Mouse (Mus musculus) gastrocnemius, postnatal 14 days (tissue): ENCODE data around the gene Camk2g. TPM values are rescaled to one million over a fixed set of nuclear protein-coding genes. Genes with fewer than 3 reads are reported as not detected.
A peak's percentile ranks its signal among the peaks of the same experiment; 100 is the strongest.

Source experiments
- DNase-seq: peaks from one replicate; pipeline ENCODE4 v3.0.0; 2021; ENCODE audit warnings: mixed read lengths
- intact Hi-C: fragments of 180-260 bp; cut with DNase I; formaldehyde crosslinking; loops from one replicate; pipeline ENCODE4 v1.15.1; 2025; ENCODE audit warnings: low total_unique reads
- total RNA-seq, 2 experiments: library from RNA; stranded (reverse); gene quantifications; 2 replicates each; pipeline ENCODE4 v1.2.3; 2021

The Camk2g gene
- total RNA-seq, 2 experiments from 2014 or later, result 114 to 117 TPM

DNA sequence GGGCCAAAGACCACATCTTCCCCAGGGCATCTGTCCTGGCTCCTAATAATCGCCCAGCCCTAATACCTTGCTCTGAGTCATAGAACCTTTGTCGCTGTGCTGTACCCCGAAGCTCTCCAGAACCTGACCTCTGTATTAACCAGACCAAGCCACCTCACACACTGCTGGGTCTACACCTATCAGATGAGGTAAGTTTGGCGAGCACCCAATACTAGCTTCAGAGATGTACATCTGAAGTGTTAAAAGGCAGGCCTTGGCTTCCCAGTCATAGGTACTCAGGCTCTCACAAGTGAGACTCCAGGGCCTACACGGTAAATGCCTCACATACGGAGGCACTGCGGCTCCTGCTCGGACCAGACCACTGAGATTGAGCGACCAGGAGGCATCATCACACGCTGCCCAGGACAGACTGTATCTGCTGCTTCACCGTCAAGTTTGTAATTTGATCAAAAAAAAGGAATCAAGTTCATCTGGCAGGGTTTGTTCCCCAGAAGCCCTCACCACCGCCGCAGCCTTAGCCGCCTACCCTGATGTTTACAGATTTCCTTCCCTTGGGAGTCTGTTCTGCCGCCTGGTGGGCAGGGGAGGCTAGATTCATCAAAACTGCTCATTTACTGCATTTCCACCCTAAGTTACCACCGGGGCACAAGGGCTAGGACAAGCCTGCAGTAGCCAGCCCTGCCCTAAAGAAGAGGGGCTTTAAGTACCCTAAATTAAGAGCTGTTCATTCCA is 2.2 kb downstream of the Camk2g start:
- no peak for DNase-seq
- intact Hi-C loops, result loop anchor here (10.0 kb wide), 1 partner anchor 57 kb away; the partner anchor contains the start of gene Ndst2

DNA sequence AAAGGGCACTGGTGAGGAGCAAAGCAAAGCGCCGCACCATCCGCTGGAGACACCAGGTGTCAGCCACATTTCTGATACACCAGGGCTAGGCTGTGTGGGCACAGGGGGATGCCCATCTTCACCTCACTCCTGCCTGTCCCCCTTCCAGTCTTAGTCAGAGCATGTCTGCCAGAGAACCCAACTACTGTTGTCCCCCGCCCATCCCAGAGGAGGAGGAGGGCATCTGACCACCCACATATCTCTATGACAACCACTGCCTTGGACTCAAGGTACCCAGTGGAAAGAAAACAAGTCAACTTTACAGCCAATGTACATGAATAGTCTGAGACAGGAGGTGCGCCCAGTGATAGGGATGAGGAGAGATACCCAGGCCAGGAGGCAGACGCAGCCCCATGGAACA is 2.9 kb downstream of the Camk2g start:
- no peak for DNase-seq
- intact Hi-C loops, result loop anchor here (10.0 kb wide), 1 partner anchor 56 kb away; the partner anchor contains the start of gene Ndst2

GRCm38 (mm10) chr14:20790445-20790844 is 3.4 kb downstream of the Camk2g start:
- DNase-seq, result no peak
- intact Hi-C loops, result loop anchor here (10.0 kb wide), 1 partner anchor 56 kb away; the partner anchor contains the start of gene Ndst2

- DNase-seq, result no peak
- intact Hi-C loops, result no loop called here
Observed at GRCm38 (mm10) chr14:20789593-20789992, 4.3 kb downstream of the Camk2g start.

- peak; percentile 53 for DNase-seq
- intact Hi-C loops, result no loop called here
Observed at GRCm38 (mm10) chr14:20788151-20788550, 5.7 kb downstream of the Camk2g start.

DNA sequence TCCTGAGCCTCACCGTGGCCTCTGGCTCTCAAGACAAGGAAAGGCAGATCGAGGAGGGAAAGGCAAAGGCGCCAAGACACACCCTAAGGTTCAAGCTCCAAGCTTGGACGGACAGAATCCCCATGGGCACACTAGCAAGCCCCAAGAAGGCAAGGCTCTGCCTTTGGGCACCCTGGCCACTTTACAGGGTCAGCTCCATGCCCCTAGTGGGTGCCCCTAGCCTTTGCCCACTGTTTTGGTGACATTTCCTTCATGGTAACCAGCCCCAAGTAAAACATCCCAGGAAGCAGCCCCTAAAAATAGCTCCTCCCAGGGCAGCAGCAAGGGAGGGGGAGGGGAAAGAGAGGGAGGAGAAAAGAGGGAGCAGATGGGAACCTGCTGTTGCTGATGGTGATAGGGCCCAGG is 7.3 kb downstream of the Camk2g start:
- peak; percentile 30 for DNase-seq
- intact Hi-C loops, result no loop called here

DNA sequence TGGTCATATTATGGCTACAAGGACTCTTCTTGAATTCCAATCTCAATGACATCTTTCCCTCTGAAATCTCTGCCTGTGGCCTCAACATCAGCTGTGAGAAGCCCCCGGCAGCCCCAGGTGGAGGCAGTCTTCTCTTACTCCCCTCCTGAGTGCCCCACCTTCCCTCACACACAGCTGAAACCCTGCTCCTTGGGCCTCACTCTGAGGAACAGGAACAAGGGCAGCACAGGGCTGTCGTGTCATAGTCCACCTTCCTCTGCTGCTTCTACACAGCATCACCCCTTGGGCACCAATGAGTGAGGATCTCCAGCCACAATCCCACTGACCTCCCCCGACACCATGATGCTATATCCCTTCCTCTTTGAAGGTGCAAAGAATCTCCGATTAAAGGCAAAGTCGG is 7.9 kb downstream of the Camk2g start:
- intact Hi-C loops, result no loop called here
- DNase-seq, result no peak

GRCm38 (mm10) chr14:20785231-20785630 is 8.7 kb downstream of the Camk2g start:
- DNase-seq, result no peak
- intact Hi-C loops, result no loop called here

- intact Hi-C loops, result no loop called here
- DNase-seq, result no peak
Observed at GRCm38 (mm10) chr14:20784708-20785107, 9.2 kb downstream of the Camk2g start.

DNA sequence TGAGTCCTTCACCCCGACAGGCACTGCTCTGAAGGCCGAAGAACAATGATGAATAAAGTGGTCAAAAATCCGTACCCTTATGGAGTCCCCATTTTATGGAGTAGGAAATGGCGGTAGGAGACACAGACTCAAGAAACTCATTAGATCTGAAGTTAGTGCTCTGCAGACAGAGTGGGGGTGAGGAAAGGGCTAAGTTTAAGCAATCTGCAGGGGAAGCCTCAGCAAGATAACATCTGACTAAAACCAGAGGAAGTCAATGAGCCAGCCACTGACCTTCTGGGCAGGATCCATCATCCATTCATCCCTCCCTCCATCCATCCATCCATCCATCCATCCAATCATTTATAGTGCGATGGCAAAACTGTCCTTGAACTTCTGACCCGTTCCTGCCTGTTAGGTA is 10.4 kb downstream of the Camk2g start:
- intact Hi-C loops, result no loop called here
- no peak for DNase-seq

DNA sequence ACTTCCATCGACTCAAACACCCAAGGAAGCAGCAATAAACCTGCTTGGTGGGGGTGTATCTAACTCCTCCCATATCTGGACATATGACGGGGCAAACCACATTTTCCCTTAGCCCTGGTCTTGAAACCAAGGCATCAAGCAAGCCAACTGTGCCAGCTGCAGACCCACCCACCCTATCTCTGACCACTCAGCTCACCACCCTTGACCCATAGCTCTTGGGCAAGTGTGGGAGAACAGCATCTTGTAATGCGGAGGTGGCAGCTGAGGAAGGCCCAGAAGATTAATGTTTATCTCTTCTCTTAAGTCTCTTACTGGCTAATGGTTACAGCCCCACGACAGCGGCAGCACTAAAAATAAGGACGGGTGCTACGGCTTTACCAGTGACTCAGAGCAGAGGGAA is 11.0 kb downstream of the Camk2g start:
- intact Hi-C loops, result no loop called here
- DNase-seq, result no peak

DNA sequence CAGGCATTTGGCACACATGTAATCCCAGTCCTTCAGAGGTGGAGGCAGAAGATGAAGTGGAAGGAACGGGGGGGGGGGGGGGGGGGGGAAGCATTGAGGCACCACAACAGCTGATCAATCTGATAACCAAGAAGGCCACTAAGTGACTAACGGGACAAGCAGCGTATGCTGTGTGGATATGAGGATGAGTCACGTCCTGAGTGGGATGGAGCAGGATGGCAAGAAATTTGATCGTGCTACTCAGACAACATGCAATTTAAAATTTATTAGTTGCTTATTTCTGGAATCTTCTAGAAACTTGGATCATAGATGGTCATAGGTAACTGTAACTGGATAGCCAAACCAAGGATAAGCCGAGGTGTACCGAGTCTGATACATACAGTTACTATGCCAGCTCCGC is 13.7 kb downstream of the Camk2g start:
- DNase-seq, result no peak
- intact Hi-C loops, result no loop called here

DNA sequence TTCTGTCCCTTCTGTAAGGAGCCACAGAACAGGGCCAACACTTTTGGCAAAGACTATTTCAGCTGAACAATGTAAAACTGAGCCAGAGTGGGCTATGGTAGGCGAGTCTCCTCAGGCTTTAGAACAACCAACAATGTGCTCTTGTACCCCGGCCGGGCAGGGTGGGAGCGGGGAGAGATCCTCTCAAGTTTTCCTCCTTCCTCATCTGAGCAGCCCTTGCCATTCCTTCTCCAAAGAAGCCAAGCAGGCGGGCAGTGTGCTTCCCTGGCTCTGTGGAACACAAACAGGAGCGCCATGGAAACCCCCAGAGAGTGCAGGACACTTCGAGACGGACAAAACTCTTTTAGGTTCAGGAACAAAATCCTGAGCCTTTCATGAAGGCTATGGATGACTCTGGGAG is 15.4 kb downstream of the Camk2g start:
- intact Hi-C loops, result no loop called here
- no peak for DNase-seq

DNA sequence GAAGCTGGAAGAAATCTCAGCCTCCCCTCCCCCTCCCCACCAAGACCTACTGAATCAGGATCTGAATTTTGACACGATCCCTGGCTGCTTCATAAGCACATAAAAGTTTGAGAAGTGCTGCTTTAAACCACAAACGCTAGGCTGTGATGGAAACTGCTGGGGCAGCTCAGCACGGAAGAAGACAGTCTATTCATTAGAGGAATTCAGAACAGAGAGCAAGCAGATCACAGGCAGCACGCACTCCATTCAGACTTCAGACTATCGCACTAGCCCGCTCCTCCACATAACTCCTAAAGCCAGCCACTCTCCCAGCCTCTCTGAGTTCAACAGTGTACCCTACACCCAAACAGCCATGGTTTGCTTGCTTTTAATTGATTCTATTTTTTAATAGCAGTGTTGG is 18.2 kb downstream of the Camk2g start:
- intact Hi-C loops, result no loop called here
- DNase-seq, result no peak

GRCm38 (mm10) chr14:20773410-20773809 is 20.5 kb downstream of the Camk2g start:
- intact Hi-C loops, result no loop called here
- no peak for DNase-seq

DNA sequence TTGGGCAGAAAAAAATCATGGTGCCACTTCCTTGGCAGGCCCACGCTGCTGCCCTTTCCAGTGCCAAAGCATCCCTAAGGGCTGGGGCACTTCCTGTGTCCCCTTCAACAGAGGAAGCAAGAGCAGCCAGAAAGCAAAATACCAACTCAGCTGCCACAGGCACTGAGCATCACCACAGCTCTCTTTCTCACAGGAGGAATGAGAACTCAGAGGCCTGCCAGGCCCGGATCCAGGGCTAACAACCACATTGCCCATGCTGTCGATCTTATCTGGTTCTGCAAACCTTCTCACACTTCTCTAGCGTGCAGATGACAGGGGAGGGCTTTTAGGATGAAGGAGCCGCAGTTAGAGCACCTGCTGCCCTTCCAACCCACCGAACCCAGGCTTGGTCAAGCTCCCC is 21.1 kb downstream of the Camk2g start:
- no peak for DNase-seq
- intact Hi-C loops, result no loop called here

GRCm38 (mm10) chr14:20771941-20772340 is 21.9 kb downstream of the Camk2g start:
- DNase-seq, result no peak
- intact Hi-C loops, result no loop called here

DNA sequence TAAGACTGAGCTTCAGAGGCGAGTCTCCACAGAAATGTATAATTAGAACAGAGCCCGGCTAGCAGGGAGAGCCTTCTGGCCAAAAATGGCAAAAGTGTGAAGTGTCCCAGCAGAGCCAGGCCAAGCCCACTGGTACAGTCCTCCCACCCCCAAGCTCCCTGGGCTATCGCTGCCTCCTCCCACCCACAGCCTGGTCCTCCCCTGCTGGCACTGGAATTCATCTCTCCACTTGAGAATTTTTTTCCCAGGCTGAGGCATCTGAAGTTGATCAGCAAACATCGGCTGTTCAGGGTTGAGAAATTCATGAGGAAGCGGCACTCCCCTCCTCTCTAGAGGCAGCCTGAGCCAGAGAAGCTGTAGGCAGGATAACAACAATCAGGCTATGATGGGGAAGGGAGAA is 25.3 kb downstream of the Camk2g start:
- DNase-seq, result no peak
- intact Hi-C loops, result no loop called here

- DNase-seq, result no peak
- intact Hi-C loops, result loop anchor here (2.0 kb wide), 1 partner anchor 31 kb away; no protein-coding TSS in a partner anchor
Observed at GRCm38 (mm10) chr14:20767936-20768335, 26.0 kb downstream of the Camk2g start.

- peak; percentile 86 for DNase-seq
- intact Hi-C loops, result loop anchor here (2.0 kb wide), 1 partner anchor 33 kb away; no protein-coding TSS in a partner anchor
Observed at GRCm38 (mm10) chr14:20765642-20766258, 28.1 kb downstream of the Camk2g start.

DNA sequence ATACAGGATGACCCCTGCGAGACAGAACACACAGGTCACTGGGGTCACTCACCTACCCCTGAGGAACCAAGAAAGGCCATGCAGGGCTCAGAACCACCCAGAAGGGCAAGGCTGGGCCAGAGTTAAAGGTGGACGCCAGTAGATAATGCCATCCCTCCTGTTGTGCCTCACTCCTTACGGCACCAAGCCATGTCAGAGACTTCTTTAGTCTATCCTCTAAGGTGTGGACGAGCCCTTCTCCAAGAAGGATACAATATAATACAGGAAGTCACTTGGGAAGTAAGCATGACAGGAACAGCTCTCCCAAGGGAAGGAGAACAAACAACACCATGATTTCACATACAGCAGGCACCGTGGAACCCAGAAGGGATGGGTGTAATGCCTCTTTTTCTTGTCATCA is 28.9 kb downstream of the Camk2g start:
- DNase-seq, result no peak
- intact Hi-C loops, result no loop called here
